Mouse (Mus musculus): ENCODE measurements around the gene Osbpl5. TPM values are rescaled to one million over a fixed set of nuclear protein-coding genes. Genes with fewer than 3 reads are reported as not detected.

Osbpl5 gene
- polyA plus RNA-seq, 1 experiment from 2014 or later: 15.1 TPM

GRCm38 (mm10) chr7:143722646-143723045 lies 34.1 kb downstream of the Osbpl5 start:
- 0 out of 2 replicates have a peak, but pooled peaks cover 2% of the 10 kb centered on the region for H3K27me3 ChIP-seq
- no peak overlapping the region for H3K4me3 ChIP-seq (replicated peaks)
- no peaks in the 10 kb centered on the region for H3K9me3 ChIP-seq
- H3K4me2 ChIP-seq: no peak overlapping the region
- H3K27ac ChIP-seq: no peak overlapping the region
- peaks cover 8% of the 10 kb centered on the region; the same call in 1 of the 2 replicates for H3K4me1 ChIP-seq
- no peaks in the 10 kb centered on the region for H3K36me3 ChIP-seq (replicated peaks)
- 87% methylated on average over 5 of the region's 5 CpGs for WGBS
- ATAC-seq (ENCODE audit: low FRiP score): no peak
- no peak overlapping the region for H3K9ac ChIP-seq

DNA sequence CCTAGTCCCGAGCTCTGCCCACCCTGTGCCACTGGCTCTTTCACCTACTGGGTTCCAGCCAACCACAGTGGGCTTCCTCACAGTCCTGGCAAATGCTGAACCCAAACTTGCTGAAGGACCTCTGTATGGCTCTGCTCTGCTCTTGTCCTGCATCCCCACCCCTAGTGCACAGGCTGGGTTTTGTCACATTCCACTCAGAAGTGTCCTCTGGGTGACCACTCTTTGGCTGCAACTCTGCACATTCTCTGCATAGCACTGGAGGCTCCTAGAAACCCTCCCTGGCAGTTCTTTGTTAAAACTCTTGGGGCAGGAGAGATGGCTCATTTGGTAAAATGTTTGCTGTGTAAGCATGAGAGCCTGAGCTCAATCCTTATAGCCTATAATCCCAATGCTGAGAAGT lies 39.0 kb downstream of the Osbpl5 start:
- Histone ChIP-seq H3K4me3 (replicated peaks) (no peak overlapping the region), H3K4me1 (peaks cover 8% of the 10 kb centered on the region; the same call in 1 of the 2 replicates), H3K9me3 (no peaks in the 10 kb centered on the region), H3K4me2 (no peak overlapping the region), H3K9ac (no peak overlapping the region), H3K27ac (no peak overlapping the region), H3K27me3 (0 out of 2 replicates have a peak, but pooled peaks cover 2% of the 10 kb centered on the region), H3K36me3 (replicated peaks) (peaks cover 10% of the 10 kb centered on the region)
- WGBS: 70% methylated on average over 1 of the region's 1 CpGs
- no peak for ATAC-seq (ENCODE audit: low FRiP score)

- H3K9ac ChIP-seq: no peak overlapping the region
- ATAC-seq (ENCODE audit: low FRiP score): no peak
- H3K27ac ChIP-seq: no peak overlapping the region
- H3K27me3 ChIP-seq: no peaks in the 10 kb centered on the region
- H3K4me1 ChIP-seq: peaks cover 3% of the 10 kb centered on the region; the same call in 1 of the 2 replicates
- WGBS: 74% methylated on average over 4 of the region's 4 CpGs
- H3K36me3 ChIP-seq (replicated peaks): peaks cover 19% of the 10 kb centered on the region
- no peaks in the 10 kb centered on the region for H3K9me3 ChIP-seq
- no peak overlapping the region for H3K4me3 ChIP-seq (replicated peaks)
- no peak overlapping the region for H3K4me2 ChIP-seq
Measured at GRCm38 (mm10) chr7:143713421-143713820, 43.4 kb downstream of the Osbpl5 start.

GRCm38 (mm10) chr7:143712771-143713348 lies 43.9 kb downstream of the Osbpl5 start:
- H3K4me2 ChIP-seq: no peak overlapping the region
- H3K27ac ChIP-seq: no peak overlapping the region
- H3K4me3 ChIP-seq (replicated peaks): no peak overlapping the region
- H3K27me3 ChIP-seq: no peaks in the 10 kb centered on the region
- no peaks in the 10 kb centered on the region for H3K4me1 ChIP-seq
- 89% methylated on average over 8 of the region's 8 CpGs for WGBS
- H3K9ac ChIP-seq: no peak overlapping the region
- no peaks in the 10 kb centered on the region for H3K9me3 ChIP-seq
- peaks cover 19% of the 10 kb centered on the region for H3K36me3 ChIP-seq (replicated peaks)
- no peak for ATAC-seq (ENCODE audit: low FRiP score)

DNA sequence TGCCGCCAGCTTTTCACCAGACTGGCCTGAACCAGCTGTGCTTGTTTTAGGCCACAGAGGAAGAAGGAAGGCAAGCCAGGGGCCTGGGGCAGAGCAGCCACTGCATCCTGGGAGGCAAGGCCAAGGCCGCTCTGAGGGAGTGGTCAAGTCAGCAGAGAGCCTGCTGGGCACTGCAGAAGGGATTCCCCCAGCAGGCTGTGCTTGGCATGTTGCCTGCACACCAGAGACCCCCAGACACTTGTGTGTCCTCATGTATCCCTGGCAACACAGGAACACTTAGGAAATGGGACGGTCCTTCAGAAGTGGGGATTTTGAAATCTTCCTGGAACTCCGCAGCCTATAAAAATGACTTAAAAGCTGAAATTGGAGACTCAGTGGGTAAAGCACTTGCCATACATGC lies 44.8 kb downstream of the Osbpl5 start:
- WGBS: 77% methylated on average over 4 of the region's 4 CpGs
- H3K36me3 ChIP-seq (replicated peaks): peaks cover 19% of the 10 kb centered on the region
- no peaks in the 10 kb centered on the region for H3K9me3 ChIP-seq
- no peak overlapping the region for H3K4me3 ChIP-seq (replicated peaks)
- ATAC-seq (ENCODE audit: low FRiP score): no peak
- H3K4me2 ChIP-seq: no peak overlapping the region
- no peak overlapping the region for H3K9ac ChIP-seq
- H3K4me1 ChIP-seq: no peaks in the 10 kb centered on the region
- 0 out of 2 replicates have a peak overlapping the region, but pooled peaks have one; percentile 32 for H3K27ac ChIP-seq
- H3K27me3 ChIP-seq: no peaks in the 10 kb centered on the region

DNA sequence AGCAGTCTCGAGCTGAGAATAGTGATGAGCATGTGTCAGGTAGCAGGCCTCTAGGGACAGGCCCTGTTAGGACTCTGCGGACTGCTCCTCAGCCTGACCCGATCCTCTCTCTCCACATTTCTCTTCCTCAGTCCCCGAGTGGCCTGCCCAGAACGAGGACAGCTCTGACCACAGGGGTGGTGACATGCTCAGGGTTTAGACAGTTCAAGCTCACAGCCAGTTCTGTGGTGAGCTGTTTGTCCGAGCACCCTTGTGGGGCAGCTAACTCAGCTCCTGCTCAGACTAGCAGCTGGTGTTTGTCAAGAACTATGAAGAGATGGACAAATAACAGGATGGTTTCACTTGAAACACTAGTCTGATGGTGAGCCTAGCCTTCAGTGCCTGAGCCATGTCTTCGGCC lies 45.4 kb downstream of the Osbpl5 start:
- no peak for ATAC-seq (ENCODE audit: low FRiP score)
- Histone ChIP-seq H3K4me1 (no peaks in the 10 kb centered on the region), H3K9me3 (no peaks in the 10 kb centered on the region), H3K36me3 (replicated peaks) (peaks cover 19% of the 10 kb centered on the region), H3K27me3 (no peaks in the 10 kb centered on the region), H3K4me2 (no peak overlapping the region), H3K4me3 (replicated peaks) (no peak overlapping the region), H3K9ac (no peak overlapping the region), H3K27ac (no peak overlapping the region)
- 81% methylated on average over 7 of the region's 7 CpGs for WGBS

GRCm38 (mm10) chr7:143709395-143709794 lies 47.4 kb downstream of the Osbpl5 start:
- no peaks in the 10 kb centered on the region for H3K9me3 ChIP-seq
- H3K9ac ChIP-seq: no peak overlapping the region
- no peaks in the 10 kb centered on the region for H3K4me1 ChIP-seq
- ATAC-seq (ENCODE audit: low FRiP score): no peak
- peaks cover 13% of the 10 kb centered on the region; the same call in 1 of the 2 replicates for H3K36me3 ChIP-seq (replicated peaks)
- H3K4me3 ChIP-seq (replicated peaks): no peak overlapping the region
- no peaks in the 10 kb centered on the region for H3K27me3 ChIP-seq
- WGBS: 87% methylated on average over 7 of the region's 7 CpGs
- no peak overlapping the region for H3K27ac ChIP-seq
- H3K4me2 ChIP-seq: no peak overlapping the region

GRCm38 (mm10) chr7:143706697-143707438 lies 49.9 kb downstream of the Osbpl5 start:
- Histone ChIP-seq H3K9ac (no peak overlapping the region), H3K4me1 (no peaks in the 10 kb centered on the region), H3K36me3 (replicated peaks) (0 out of 2 replicates have a peak, but pooled peaks cover 16% of the 10 kb centered on the region), H3K27me3 (no peaks in the 10 kb centered on the region), H3K9me3 (no peaks in the 10 kb centered on the region), H3K4me3 (replicated peaks) (no peak overlapping the region), H3K4me2 (no peak overlapping the region), H3K27ac (no peak overlapping the region)
- WGBS: 37% methylated on average over 7 of the region's 7 CpGs
- peak; percentile 78 for ATAC-seq (ENCODE audit: low FRiP score)

- no peak for ATAC-seq (ENCODE audit: low FRiP score)
- Histone ChIP-seq H3K27me3 (no peaks in the 10 kb centered on the region), H3K4me1 (no peaks in the 10 kb centered on the region), H3K4me3 (replicated peaks) (no peak overlapping the region), H3K36me3 (replicated peaks) (peaks cover 21% of the 10 kb centered on the region), H3K9me3 (0 out of 2 replicates have a peak, but pooled peaks cover 2% of the 10 kb centered on the region), H3K27ac (no peak overlapping the region), H3K4me2 (no peak overlapping the region), H3K9ac (no peak overlapping the region)
- 65% methylated on average over 2 of the region's 2 CpGs for WGBS
Measured at GRCm38 (mm10) chr7:143696140-143696539, 60.6 kb downstream of the Osbpl5 start.

DNA sequence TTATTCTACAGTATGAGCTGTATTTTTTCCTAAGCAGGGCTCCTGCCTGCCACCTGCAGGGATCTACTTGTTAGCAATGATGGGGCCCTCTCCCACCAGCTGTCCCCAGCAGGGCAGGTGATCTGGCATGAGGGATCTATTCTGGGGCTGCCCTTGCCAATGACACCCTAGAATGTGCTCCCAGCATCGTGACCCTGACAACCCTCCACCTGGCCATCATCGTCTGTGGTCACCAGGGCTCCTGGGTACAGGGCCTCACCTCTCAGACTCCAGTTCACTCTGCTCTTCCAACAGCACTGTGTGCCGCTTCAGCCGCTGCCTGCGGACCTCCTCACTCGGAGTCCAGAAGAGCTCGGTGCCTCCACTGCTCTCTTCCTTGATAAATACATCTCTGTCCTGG lies 62.2 kb downstream of the Osbpl5 start:
- Histone ChIP-seq H3K4me3 (replicated peaks) (no peak overlapping the region), H3K4me1 (no peaks in the 10 kb centered on the region), H3K9ac (no peak overlapping the region), H3K27me3 (no peaks in the 10 kb centered on the region), H3K36me3 (replicated peaks) (peaks cover 24% of the 10 kb centered on the region), H3K9me3 (0 out of 2 replicates have a peak, but pooled peaks cover 2% of the 10 kb centered on the region), H3K27ac (no peak overlapping the region), H3K4me2 (no peak overlapping the region)
- ATAC-seq (ENCODE audit: low FRiP score): no peak
- WGBS: 92% methylated on average over 7 of the region's 7 CpGs

GRCm38 (mm10) chr7:143692746-143693510 lies 63.9 kb downstream of the Osbpl5 start:
- ATAC-seq (ENCODE audit: low FRiP score): no peak
- Histone ChIP-seq H3K9ac (no peak overlapping the region), H3K27ac (no peak overlapping the region), H3K4me2 (no peak overlapping the region), H3K4me3 (replicated peaks) (no peak overlapping the region), H3K27me3 (no peaks in the 10 kb centered on the region), H3K4me1 (no peaks in the 10 kb centered on the region), H3K36me3 (replicated peaks) (peaks cover 28% of the 10 kb centered on the region), H3K9me3 (0 out of 2 replicates have a peak, but pooled peaks cover 2% of the 10 kb centered on the region)
- 89% methylated on average over 12 of the region's 12 CpGs for WGBS

- Histone ChIP-seq H3K4me1 (no peaks in the 10 kb centered on the region), H3K27me3 (no peaks in the 10 kb centered on the region), H3K9ac (no peak overlapping the region), H3K9me3 (0 out of 2 replicates have a peak, but pooled peaks cover 2% of the 10 kb centered on the region), H3K27ac (no peak overlapping the region), H3K4me2 (no peak overlapping the region), H3K36me3 (replicated peaks) (peaks cover 28% of the 10 kb centered on the region), H3K4me3 (replicated peaks) (no peak overlapping the region)
- 92% methylated on average over 4 of the region's 4 CpGs for WGBS
- no peak for ATAC-seq (ENCODE audit: low FRiP score)
Measured at GRCm38 (mm10) chr7:143691909-143692308, 64.9 kb downstream of the Osbpl5 start.

All from forebrain, embryonic 12.5 days (tissue).